Mouse (Mus musculus) monocyte, adult 2 months (primary cell): ENCODE measurements around the gene Amh.
"Not testable (repeated sequence)": the region's sequence is repeated elsewhere in the genome, so short reads cannot be mapped to it uniquely, and the experiment has no call there.

ENCODE experiments used
- DNase-seq, 2 experiments: peaks; one replicate each; pipeline ENCODE4 v3.0.0; 2022; ENCODE audit warnings: low spot score in 2 of 2, low read depth in 1 of 2

The Amh gene

DNA sequence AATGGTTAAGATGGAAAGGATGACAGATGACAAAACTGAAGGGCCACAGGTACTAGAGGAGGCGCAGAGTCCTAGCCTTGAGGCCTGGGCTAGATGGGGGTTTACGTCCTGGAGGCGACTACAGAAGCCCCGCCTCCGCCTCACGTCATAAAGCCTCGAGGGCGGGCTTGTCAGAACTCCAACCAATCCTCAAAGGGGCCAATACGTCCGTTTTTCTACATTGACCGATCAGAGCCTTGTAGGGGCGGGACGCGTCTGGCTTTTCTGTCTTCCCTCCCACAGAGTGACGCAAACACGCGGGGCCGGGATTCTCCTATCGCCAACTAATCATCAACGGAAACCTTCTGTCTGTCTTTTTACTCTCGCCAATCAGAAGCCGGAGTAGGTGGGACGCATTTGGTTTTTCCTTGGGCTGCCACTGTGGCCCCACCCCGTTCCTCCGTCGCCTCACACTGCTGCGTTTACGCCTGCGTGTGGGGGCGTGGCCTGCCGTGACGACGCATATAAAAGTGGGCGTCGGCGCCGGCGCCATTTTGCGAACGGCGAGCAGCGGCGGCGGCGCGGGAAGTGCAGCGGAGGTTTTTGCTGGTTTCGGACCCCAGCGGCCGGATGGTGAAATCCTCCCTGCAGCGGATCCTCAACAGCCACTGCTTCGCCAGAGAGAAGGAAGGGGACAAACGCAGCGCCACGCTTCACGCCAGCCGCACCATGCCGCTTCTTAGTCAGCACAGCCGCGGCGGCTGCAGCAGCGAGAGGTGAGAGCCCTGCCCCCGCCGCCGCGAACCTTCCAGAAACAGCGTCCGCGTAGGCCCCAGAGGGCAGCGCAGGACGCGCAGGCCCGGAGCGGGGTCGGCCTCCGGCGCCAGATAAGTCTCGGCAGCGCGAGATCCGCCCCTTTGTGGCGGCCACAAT lies 21.4 kb downstream of the Amh start, which contains the start of gene Oaz1:
Gene Oaz1 (plus strand): TSS at position 506 of the 912 bp plus-strand sequence.
- DNase-seq: peak; percentile 97 to 98

DNA sequence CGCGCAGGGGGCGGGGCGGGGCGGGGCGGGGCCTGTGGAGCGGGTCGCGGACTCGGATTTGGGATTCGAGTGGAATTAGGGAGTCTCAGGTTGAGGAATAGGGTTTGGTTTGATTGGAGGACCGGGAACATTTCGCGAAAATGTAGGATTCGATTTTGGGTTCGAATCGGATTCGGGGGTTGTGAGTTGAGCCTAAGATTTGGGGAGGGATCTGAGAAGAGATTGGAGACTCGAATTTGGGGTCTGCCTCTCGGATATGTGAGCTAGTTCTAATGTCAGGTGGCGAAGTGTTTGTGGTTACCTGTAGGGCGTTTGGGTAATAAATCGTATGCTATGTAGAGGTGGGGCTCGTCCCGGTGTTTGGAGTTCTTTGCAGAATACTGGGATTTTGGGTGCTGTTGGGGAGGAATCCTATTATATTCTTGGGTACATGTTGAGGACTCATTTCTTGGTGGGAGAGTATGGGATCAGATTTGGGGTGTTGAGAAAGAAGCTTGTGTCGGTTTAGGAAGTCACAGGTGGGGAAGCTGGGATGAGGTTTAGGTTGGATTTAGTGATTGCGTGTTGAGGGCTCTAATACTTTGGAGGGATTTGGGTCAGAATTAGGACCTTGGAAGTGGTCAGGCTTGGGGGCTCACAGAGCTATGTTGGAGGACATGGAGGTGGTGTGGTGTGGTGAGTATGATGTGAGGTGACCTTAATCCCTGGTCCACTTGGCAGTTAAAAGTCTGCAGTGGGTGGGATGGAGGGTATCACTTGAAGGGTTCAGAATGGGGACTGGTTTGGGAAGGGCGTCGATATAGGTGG lies 22.2 kb downstream of the Amh start:
- DNase-seq: no peak

DNA sequence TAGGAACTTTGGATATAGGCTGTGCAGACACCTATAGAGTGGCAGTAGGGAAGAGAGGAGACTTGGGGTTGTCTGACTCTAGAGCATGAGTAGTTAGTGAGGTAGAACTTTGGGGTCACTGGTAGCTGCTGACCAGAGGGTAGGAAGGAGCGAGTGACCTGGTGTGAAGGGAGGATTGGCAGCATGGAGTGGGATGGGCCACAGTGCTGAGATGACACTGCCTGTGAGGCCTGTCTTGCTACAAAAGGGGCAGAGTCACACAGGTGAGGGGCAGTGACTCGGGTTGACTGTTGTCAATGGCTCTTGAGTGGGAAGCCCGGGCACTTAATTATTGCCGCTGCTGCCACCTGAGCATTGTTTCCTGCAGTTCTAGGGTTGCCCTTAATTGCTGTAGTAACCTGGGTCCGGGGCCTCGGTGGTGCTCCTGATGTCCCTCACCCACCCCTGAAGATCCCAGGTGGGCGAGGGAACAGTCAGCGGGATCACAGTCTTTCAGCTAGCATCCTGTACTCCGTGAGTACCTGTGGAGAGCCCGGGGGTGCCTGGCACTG lies 22.9 kb downstream of the Amh start:
- no peak for DNase-seq

DNA sequence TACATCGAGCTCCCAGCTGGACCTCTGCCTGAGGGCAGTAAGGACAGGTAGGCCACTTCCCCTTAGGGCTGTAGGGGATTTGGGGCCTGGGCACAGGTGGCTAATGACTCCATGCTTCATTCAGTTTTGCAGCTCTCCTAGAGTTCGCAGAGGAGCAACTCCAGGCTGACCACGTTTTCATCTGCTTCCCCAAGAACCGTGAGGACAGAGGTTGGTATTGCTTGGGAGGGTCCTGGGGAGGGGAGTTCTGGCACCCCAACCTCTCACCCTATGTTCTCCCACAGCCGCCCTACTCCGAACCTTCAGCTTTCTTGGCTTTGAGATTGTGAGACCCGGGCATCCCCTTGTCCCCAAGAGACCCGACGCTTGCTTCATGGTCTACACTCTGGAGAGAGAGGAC lies 23.5 kb downstream of the Amh start:
- not testable (repeated sequence) for DNase-seq

DNA sequence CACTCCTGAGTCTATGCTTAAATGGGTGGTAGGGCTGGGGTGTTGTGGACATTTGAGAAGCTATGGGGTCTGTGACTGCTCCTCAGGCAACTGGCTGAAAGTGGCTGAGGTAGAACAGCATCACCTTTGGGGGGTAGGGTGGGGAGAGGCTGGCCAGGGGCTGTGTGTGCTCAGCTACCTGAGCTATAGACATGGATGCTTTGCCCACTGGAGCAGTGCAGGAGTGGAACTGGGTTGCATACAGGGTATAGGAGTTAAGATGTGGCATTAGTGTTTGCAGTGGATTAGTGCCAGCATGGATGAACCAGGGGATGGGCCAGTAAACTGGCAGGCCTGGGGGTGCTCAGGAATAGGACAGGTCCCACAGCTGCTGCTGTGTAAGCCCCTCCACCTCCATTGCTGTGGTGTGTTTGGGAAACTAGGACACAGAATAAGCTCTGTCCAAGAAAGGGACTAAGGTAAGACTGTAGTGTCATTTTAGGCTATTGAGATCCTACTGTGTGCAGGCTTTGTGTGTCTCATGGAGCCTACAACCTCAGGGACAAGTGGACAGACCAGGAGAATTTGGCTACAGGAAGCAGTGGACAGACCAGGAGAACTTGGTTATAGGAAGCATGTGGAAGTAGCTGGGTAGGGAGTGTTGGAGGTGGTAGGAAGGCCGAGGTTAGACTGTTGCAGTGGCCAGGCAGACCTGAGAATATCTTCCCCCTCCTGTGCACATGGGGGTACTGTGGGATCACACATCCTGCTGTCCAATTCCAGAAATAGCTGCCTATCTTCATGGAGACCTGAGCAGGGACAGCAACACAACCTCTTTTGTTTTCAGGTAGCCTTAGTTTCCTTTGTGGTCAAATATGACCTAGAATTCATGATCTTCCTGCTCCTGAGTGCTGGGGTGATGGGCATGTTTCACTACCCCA lies 24.6 kb downstream of the Amh start:
- DNase-seq: no peak

DNA sequence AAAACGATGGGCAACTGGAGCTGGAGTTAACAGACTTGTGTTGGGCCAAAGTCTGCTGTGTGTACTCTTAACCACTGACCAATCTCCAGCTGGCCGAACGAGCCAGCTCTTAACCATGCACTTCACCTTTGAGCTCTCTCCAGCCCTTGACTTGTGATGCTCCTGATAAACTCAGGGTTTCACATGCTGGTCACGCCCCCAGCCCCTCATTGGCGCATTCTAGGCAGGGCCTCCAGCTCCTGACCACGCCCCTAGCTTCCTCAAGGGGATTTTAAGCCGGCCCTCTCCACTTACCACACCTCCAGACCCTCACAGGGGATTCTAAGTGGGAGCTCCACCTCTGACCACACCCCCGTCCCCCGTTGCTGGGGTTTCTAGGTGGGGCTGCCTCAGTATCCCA lies 26.1 kb downstream of the Amh start:
- DNase-seq: no peak

DNA sequence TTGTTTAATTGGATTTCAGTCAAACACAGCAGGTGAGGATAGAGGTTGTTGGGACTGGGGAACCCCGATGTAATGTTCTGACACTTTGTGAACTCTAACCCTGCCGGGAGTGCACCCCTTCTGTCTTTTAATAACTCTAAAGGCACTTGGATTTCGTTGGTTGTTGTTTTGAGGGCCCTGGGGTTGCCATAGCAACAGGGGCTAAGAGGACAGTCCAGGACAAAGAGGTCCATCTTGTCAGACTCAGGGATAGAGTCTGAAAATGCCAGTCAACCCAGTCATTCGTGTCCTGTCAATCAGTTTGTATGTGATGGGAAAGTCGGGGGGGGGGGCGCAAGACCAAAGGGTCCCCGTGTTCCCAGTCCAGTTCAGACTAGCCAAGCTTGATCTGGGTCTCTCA lies 27.8 kb downstream of the Amh start:
- DNase-seq: no peak

DNA sequence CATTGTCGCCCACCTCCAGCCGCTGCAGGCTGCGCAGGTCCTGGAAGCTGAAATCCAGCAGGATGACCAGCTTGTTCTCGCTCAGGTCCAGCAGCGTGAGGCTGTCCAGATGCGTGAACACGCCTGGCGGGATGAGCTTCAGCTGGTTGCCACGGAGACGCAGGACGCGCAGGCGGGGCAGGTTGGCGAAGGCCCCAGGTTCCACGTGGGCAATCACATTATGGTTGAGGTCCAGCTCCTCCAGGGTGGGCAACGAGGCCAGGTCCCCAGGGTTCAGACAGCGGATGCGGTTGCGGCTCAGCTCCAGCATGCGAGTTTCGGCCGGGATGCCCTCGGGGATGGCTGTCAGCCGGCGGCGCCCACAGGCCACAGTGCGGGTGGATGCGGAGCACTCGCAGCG lies 30.6 kb downstream of the Amh start:
- no peak for DNase-seq

DNA sequence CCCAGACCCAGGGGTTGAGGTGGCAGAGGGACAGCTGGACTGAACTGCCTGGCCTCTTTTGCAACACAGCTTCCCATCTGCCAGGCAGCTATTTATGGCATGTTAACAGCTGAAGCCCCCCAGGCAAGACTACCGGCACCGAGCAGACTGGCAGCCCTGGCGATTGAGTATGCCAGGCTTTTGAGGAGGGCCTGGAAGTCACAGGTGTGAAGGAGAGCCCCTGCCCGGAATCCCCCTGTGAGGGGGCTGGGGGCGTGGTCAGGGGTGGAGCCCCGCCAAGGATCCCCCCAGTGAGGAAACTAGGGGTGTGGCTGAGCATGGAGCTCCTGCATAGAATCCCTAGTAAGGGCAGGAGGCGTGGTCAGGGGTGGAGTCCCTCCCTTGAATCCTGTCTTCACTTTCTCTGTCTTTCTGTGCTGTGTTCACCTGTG lies 31.9 kb downstream of the Amh start:
- DNase-seq: no peak

DNA sequence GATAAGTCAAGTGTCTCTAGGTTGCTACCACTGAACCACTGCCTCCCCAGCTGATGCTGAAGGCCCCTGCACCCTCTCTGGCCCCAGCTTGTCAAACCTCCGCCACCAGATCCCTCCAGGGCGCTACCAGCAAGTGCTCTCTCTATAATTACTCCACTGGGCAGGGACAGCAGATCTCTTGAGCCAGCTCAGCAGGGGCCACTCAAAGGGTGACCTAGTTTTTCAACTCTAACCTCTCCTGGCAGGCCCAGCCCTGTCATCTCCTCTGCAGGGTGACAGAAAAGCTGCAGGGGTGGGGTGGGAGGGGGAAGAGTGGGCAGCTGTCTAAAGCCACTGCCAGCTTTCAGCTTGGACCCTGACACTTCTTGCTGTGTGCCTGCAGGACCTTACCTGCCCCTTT lies 32.8 kb downstream of the Amh start:
- no peak for DNase-seq

DNA sequence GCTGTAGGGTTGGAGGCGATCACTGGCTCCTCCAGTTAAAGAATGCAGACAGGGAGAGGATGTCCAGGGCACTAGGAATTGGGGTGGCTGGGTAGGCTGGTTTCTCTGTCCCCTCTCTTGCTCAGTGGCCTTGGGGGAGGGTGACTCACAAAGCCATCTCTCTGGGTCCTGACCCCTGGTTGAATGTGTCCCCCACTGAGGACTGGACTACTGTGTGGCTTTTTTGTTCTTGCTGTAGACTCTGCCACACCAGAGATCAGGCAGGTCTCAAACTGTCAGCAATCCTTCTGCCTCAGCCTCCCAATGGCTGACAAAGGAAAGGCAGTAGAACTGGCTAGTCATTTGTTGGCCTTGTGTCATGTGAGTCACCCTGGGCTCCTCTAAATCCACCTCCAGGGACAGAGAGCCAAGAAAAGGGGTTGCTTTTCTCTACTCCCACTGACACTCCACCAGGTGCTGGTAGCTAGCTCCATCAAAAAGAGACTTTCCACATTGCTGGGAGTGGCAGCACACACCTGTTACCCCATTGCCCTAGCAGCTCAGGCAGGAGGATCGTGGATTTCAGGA lies 33.4 kb downstream of the Amh start:
- DNase-seq: no peak

DNA sequence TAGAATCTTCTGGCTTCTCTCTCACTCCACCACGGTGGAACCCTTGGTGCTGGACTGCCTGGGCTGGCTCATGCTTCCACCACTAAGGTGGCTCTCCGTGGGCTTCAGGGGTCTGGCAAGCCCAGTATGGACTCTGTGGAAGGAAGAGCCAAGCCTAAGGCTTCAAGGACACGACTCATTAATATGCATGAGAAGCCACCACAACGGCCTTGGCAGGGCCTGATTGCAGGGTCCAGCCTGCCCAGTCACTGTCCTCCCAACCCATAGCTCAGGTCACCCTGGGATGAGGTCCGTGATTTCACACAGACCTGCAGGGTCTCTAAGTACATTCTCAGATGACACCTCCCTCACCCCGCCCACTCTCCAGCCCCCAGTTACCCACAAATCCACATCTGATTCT lies 34.8 kb downstream of the Amh start:
- no peak for DNase-seq

DNA sequence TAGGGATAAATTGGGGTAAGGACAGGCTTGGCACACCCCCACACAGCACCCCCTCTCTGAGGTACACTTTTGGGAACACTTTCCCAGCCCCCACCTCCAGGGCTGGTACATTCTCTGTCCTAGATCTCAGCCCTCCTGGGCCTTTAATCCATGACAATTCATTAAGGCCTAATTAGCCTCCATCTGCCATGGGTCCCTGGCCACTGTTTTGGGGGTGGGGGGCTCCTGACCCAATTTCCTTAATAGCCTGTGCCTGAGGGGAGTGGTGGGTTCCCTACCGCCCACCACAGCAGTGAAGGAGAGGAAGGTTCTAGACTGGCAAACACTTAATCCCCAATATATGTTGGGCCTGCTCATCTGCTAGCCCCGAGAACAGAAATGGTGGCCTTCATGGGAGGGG lies 36.6 kb downstream of the Amh start:
- DNase-seq: no peak

DNA sequence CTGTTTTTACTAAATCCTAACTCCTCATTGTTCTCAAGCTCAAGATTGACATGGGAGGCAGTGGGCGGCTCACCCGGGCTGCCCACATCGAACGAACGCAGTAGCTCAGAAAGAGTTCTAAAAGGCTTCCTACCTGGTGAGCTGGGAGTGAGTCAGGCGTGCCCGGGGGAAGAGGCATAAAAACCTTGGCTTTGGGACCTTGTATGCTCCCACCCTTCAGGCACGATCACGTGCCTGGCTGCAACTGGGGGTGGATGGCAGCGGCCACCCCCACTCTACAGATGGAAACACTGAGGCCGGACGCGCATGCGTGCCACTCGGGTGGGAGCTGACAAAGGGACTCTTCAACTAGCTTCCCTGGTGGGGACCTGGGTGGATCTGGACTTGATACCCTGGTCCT lies 37.3 kb downstream of the Amh start:
- no peak for DNase-seq

DNA sequence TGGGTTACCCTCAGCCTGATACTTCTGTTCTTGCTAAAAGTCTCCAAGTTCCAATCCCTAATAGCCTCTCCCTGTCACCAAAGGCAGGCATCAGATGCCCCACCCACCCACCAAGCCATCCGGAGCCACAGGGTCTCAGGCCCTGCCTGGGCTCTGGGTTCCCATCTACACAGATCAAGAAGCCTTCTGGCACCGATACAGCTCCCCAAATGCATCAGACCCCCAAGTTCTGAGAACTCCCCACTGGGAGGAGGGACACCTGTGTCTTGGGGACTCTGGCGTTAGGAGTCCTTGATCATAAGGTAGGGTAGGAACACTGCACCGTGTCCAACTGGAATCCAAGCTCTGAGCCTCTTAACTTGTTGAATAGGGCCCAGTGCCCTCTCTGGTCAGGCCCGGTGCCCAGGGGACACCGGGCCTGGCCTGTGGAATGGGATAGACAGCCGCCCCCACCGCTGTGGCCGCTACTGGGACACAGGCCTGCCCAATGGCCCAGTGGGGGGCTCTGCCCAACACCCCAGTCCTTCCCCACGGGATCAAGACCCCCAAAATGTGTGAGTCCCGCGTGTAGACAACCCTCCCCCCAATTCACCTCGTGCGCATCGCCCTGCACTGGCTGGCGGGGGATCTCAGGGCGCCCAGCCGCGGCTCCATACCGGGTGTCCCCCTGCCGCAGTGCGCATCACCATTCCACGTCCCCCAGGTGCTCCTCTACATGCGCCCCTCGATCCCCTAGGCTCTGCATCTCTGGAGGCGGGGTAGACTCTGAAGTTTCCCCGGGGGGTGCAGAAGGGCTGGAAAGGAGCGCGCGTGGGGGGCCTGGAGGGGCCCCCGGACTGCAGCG lies 38.3 kb downstream of the Amh start:
- DNase-seq: no peak

DNA sequence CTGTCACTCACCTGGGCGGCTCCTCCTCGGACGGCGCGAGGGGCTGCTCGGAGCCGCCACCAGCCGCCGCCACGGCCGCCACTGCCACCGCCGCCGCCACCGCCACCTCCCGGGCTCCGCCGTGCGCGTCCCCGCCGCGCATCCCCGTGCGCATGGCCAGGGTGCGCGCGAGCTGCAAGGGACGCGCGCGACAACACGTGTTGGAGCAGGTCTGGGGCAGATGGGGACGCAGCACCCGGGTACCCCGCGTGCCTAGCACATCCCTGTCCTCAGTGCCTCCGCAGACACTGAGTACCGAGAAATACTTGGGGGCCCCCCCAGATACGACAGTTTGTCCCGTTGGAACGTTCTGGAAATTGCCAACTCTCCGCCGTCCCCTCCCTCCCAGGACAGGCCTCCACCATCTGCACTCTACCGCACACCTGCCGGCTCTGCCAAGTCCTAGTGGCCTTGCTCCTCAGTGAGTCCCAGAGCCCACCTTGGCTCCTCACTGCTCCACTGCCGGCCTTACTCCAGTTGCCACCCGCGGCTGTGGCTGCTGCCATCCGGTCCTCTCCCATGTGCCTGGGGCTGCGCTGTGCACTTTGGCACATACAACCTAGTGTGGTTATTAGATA lies 39.0 kb downstream of the Amh start, which contains the start of gene Lingo3:
Gene Lingo3 (minus strand): TSS at position 109 of the 617 bp plus-strand sequence.
- DNase-seq: no peak

DNA sequence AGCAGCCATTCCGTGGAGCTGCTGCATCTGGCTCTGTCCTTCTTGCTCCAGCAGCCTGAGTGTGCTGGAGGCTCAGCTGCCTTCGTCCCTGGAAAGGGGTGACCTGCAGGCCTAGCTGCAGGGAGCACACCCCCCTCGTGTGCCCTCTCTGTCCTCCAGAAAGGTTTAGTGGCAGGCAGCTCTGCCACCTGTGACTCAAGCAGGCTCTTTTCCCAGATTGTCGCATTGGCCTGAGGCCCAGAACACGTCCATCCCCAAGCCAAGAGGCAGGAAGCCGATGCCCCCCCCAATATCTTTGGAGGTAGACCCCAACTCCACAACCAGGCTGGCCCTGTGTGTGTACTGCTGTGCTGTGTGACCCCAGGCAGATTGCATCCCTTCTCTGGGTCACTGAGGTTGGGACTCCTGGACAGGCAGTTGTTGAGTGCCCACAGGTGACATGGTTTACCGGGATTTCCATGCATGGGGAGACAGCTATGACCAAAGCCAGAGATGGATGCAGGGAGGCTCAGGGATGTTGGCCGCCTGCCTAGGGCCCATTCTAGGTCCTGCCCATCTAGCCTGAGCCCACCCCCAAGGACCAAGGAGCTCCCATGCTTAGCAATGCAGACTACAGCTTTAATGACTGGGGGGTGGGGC lies 40.1 kb downstream of the Amh start:
- no peak for DNase-seq

DNA sequence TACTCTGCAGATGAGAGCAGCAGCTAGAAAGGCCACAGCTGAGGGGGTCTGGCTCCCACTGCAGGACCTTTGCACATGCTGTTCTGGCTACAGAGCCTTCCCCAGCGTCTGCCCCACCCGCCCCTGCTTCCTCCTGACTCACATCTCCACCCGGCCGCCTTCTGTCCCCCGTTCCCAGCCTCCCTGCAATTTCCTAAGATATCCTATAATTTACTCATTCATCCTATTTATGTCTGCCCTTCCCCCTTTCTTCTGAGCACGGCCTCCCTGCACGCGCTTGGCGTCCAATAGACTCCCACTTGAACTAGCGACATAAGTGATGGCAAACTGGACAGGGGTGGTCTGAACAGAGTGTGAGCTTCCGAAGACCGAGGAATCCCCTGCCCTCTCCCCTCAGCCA lies 40.7 kb downstream of the Amh start:
- no peak for DNase-seq

DNA sequence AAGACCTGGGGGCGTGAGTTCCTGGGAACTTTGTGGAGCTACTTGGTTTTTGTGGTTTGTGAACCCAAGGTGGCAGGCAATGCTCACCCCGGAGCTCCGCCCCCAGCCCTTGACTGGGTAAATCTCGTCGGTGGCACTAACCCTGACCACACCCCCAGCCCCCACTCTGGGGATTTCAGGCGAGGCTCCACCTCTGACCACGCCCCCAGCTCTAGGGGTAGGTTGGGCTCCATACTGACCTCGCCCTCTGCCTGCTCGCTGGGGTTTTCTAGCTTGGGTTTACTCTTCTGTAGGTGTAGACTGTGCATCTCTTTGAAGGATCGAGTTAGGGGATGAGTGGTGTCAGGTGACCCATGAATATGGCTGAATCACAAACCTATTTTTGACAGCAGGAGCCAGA lies 43.5 kb downstream of the Amh start:
- peak in 1 of 2 experiments; percentile 33 for DNase-seq
